Mouse (Mus musculus) small intestine, adult 2 months (tissue): ENCODE measurements around the gene Bcl2l14.

Experiments used
- CTCF ChIP-seq: fragments of 200-500 bp; IDR thresholded peaks from 2 replicates; pipeline ENCODE4 v1.5.1; 2012; ENCODE audit warnings: low read depth, mild to moderate bottlenecking, control low read depth, inconsistent platforms, low read length, moderate library complexity, mixed read lengths; ENCODE audit not compliant: insufficient replicate concordance, insufficient read length; ENCODE audit errors: extremely low read depth
- POLR2A ChIP-seq: fragments of 200-500 bp; IDR thresholded peaks from 2 replicates; pipeline ENCODE4 v1.6.1; 2012; ENCODE audit warnings: low read depth, mild to moderate bottlenecking, control low read depth, inconsistent platforms, low read length, moderate library complexity

DNA sequence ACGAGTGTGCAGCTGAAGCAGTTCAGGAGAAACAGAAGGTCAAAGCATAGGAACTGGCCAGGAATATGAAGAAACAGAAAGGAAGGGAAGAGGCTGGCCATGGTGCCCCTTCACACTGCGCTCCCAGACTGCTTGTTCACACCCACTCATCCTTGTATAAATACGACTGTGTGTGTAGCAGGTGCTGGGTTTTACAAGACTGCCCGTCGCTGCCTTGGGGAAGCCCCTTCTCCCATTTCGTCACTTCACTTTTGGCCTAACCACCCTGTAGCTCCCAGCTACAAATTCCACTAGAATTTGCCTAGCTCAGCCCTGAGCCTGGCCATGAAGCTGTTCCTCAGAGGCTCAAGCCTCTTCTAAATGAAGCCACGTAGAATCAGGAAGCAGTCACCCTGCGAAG lies 24.3 kb downstream of the Bcl2l14 start:
- TF ChIP-seq CTCF, result no peak
- no peak for TF ChIP-seq POLR2A
